Mouse (Mus musculus) erythroblast, embryonic 14.5 days (primary cell): ENCODE results near the gene Adcy9.

ENCODE experiments used
- GATA1 ChIP-seq: IDR thresholded peaks from 2 replicates; pipeline ENCODE4 v1.6.1; 2012; ENCODE audit warnings: low read length, inconsistent platforms, mixed read lengths
- TAL1 ChIP-seq: IDR thresholded peaks from 3 replicates; pipeline ENCODE4 v1.6.1; 2012; ENCODE audit warnings: low read length, inconsistent platforms, mixed read lengths

DNA sequence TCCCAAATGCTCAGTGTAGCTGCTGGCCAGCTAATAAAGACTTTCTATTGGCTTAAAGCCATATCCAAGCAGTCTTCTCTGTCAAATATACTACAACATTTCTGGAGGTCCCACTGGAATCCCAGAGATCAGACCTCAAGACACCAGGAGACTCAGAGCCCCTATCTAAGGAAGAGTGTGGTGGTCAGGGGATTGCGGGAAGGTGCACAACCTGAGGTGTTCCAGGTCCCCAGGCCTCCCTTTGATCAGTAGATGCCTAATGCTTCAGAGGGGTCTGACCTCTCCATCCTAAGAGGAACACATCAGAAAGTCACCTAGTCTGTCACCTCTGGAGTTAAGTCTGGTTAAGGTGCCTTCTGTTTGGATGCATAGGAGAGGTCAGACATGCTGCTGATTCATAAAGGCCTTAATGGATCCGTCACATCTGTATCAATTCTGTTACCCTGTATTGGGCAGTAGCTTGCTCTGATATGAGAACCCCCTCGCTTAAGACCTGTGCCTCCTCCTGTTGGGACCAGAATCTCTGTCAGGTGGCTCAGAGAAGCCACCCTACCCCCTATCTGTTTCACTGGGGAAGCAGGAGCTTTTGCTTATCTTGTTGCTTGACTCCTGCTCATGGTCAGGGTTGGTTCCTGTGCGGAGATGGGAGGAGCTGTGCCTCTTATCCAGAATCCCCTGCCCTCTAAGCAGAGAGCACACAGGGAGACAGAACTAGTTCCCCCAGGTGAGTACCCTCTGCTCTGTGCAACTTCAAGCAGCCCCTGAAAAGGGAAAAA, 56.8 kb downstream of the Adcy9 start:
- TF ChIP-seq GATA1 (no peak), TAL1 (no peak)
